Mouse (Mus musculus) CD8-positive naive resting alpha-beta T cell, adult 2 months (primary cell): ENCODE data around the gene Pip5k1a.
A peak's percentile ranks its signal among the peaks of the same experiment; 100 is the strongest.
"Not testable (repeated sequence)": the region's sequence is repeated elsewhere in the genome, so short reads cannot be mapped to it uniquely, and the experiment has no call there.

ENCODE experiments used
- DNase-seq, 2 experiments: peaks; one replicate each; pipeline ENCODE4 v3.0.0; 2022; ENCODE audit warnings: low read depth in 2 of 2, low spot score in 2 of 2

Gene Pip5k1a

DNA sequence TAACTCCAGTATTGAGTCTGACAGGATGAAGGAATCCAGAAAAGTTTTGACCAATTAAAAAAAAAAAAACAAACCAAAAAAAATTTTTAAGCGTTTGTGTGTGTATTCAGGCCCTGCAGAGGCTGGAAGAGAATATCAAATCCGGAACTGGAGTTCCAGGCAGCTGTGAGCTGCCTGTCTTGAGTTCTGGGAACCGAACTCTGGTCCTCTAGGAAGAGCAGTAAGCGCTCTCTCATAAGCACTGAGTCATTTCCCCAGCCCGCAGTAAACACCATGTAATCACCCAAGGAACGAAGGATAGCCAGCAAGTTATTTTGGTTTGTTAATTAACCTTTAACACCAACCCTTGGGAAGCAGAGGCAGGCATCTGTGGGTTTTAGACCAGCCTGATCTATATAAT, 63.5 kb downstream of the Pip5k1a start:
- no peak for DNase-seq

DNA sequence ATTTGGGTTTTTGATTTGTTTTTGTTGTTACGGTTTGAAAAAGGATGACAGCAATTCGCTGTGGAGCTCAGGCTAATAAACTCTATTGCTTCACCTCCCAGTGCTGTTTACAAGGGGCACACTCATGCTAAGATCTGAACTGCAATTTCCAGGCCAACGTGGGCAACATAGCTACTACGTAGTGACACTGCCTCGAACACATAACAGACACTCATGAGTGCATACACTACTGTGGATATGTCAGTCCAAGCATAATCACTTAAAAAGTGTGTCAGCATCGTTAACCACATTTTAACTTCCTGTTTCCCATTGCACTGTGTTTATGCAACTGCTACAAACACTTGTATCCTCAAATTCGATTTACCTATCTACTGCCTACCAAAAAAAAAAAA, 63.9 kb downstream of the Pip5k1a start:
- no peak for DNase-seq

DNA sequence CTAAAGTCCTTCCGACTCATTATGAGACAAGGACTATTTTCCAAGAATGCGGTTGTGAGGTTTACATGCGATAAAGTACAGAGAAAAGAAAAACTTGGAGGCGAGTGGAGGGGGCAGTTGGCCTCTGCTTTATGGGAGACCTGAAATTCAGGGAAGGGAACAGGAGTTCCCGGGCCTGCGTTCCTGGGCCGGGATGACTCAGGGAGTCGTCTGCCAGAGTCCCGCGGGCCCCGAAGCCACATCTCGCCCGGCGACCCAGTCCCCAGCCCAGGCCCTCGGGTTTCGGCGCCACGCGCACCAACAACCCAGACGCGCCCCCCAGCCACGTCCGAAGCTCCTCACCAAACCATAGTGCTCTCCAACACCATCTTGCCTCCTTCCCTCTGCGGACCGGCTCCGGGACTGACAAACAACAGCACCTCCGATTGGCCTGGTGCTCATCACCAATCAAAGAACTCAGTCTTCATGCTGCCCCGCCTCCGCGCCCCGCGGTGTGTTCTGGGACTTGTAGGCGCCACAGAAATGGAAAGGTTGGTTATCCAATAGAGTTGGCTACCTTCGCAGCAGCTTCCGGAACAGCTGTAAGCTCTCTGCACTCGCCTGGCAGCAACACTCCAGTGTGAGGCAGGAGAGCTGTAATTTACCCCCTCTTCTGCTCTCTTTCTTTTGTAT, 64.4 kb downstream of the Pip5k1a start, which contains the start of gene Psmd4:
Gene Psmd4, minus strand, starts transcription at position 449 of the 672 bp plus-strand sequence.
- peak; percentile 96 to 99 for DNase-seq

DNA sequence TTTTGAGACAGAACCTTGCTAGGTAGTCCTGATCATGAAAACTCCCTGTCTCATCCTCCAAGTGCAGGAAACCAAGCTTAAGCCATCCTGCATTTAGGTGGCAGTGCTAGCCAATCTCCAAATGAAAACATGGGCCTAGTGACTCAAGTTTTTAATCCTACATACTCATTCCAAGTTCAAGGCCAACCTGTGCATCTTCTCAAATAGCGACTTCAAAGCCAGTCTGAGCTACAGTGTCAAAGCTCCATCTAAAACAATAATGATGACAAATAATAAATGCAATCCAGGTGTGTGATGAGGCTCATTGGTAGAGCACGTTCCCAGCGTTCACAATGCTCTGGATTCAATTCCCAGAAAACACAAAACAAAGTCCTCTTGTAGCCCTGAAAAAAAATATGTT, 65.1 kb downstream of the Pip5k1a start:
- no peak for DNase-seq

DNA sequence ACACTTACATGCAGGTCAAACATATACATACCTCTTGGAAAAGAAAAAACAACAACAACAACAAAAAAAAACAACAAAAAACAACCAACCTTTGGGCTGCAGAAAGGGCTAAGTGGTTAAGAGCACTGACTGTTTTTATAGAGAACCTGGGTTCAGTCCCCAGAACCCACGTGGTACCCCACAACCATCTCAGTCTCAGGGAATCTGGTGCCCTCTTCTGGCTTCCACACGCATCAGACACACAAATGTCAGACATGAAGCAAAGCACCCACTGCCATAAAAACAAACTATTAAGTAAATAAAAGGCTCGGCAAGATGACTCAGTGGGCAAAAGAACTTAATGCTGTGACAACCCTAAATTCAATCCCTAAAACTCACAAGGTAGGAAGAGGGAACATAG, 76.8 kb downstream of the Pip5k1a start:
- peak in 1 of 2 experiments; percentile 17 for DNase-seq

DNA sequence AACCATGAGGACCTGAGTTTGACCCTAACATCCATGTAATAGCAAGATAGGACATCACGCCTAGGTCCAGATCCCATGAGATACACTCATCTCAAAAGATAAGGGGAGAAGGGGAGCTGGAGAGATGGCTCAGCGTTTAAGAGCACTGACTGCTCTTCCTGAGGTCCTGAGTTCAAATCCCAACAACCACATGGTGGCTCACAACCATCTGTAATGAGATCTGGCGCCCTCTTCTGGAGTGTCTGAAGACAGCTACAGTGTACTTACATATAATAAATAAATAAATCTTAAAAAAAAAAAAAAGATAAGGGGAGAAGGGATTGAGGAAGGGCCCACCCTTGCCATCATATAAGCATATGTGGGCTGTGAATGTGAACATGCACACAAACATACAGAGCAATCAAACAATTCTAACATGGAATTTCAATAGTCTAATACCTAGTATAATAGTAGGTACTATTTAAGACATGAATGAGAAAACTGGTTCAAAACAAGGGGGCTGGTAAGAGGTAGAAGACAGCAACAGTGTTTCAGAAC, 77.4 kb downstream of the Pip5k1a start:
- not testable (repeated sequence) for DNase-seq

DNA sequence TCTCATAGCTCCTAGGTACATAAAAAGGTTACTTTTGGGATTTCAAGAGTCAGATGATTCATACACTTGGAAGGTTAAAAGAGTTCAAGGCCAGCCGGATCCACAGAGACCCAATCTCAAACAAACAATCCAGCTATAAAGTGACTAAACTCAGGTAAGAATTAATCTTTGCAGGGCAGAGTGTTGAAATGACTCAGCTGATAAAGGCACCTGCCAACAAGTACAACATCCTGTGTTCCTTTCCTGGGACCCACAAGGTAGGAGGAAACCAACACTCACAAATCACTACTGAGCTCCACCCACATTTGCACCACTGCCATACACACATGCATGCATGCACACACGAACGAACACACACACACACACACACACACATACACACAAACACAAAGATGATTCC, 78.1 kb downstream of the Pip5k1a start:
- DNase-seq, result no peak

DNA sequence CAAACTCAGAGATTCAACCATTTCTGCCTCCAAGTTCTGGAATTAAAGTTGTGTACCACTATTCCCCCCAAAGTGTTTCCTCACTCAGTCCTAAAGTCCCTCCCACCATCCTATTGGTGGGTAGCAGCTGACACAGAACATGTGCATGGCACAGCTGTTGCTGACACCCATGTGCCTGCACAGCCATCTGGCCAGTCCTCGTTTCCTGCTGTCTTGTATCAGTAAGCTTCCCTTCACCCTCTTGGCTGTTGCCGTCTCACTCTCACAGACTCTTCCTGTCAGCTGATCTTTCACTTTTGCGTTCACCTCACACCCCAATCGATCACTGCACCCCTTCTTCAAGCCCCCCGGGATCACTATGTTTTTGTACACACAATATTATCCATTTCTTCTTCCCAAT, 79.0 kb downstream of the Pip5k1a start:
- DNase-seq, result peak in 1 of 2 experiments; percentile 10

DNA sequence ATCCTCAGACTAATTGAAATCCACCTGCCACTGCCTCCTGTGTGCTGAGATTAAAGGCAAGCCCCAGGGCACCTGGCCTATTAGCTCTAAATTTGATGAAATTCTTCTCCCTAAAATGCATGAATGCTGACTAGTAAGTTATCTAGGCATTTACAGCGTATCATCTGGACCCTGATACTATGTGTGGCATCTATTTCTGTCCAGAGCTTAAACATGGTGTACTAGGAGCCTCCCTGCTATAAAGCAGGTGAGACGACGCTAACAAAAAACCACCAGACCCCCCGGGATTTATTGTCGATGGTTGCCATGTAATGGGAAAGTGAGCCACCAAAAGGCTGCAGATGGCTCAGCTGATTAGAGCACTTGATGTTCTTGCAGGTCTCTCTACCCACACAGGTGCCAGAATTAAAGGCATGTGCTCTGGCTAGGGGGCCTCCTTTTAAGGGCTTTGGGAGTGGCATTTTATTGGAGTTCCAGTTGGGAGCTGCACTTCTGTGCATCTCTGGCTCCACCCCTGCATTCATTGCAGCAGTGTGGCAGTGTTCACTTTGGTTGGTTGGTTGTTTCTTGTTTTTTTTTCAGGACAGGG, 79.6 kb downstream of the Pip5k1a start:
- no peak for DNase-seq

DNA sequence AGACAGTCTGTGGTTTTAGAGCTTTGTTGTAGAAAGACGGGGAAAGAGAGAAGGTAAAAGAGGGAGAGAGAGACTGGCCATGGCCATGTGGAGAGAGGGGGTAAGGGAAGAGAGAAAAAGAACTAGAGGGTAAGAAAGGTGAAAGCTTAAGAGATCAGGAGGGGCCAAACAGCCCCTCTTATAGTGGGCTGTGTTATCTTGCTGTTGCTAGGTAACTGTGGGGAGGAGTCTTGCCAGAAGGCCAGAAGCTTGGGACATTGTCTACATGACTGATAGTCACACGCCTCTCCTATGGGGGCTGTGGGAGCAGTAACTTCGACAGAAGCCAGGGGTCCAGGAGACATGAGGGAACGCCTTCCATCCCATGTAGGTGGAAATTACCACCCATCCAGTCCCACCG, 81.5 kb downstream of the Pip5k1a start:
- DNase-seq, result no peak

DNA sequence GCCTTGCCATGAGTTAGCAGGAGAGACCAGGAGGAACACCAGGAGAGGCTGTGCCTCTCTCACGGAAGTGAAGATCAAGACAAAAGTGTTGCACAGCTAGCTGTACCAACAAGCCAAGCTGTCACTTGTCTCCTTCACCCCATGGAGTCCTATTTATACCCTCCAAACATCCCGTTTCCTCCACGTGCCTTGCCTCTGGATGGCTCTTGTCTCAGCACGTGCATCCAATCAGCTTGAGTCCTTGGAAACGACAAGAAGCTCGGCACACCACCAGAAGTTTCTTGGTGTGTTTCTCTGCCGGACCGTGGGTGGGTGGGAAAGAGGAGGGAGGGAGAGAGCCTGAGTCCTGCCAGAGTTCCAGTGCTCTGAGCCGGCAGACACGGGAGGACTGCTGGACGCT, 82.2 kb downstream of the Pip5k1a start:
- no peak for DNase-seq

DNA sequence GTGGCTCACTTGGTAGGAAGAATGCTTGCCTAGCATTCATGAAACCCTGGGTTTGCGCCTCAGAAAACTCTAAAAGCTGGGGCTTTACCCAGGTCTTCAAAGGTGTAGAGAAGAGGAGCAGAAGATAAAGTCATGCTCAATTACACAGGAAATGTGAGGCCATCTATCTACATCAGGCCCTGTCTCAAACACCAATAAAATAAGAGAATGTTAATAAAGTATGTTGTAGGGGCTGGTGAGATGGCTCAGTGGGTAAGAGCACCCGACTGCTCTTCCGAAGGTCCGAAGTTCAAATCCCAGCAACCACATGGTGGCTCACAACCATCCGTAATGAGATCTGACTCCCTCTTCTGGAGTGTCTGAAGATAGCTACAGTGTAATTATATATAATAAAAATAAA, 85.8 kb downstream of the Pip5k1a start:
- DNase-seq, result not testable (repeated sequence)

DNA sequence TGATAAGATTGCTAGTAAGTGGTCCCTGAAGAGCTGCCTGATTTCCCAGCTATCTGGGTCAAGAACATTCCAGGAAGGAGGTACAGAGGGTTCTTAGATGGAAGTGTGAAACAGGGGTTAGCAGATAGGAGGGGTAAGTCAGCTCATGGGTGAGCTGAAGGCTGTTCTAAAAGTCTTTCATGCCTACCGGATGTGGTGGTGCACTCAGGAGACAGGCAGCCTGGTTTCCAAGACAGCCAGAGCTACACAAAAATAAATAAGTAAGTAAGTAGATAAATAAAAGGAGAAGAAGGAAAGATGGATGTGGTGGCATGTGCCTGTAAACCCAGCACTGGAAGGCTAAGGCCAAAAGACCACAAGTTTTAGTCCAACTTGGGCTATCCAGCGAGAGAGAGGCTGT, 88.0 kb downstream of the Pip5k1a start:
- peak in 1 of 2 experiments; percentile 30 for DNase-seq

DNA sequence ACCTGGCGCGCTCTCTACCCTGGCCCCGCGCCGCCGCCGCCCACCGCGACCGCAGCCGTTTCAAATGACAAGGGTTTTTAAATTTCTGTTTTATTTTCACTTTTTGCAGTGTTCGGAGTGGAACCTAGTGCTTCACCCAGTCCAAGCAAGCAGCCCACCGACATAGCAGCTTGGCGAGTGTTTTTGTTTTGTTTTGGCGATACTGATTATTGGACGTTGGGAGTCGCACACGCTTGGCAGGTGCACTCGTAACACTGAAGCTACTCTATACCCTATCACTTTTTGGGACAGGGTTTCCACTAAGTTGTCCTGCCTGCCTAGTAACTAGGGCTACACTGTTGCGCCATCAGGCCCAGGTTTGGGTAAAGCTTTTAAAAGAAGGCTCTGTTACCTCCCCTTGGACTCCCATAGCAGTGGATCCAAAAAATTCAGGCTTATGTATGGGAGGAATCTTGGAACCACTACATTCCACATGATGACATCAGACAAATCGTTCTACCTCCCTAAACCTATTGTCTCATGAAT, 90.1 kb downstream of the Pip5k1a start:
- no peak for DNase-seq

DNA sequence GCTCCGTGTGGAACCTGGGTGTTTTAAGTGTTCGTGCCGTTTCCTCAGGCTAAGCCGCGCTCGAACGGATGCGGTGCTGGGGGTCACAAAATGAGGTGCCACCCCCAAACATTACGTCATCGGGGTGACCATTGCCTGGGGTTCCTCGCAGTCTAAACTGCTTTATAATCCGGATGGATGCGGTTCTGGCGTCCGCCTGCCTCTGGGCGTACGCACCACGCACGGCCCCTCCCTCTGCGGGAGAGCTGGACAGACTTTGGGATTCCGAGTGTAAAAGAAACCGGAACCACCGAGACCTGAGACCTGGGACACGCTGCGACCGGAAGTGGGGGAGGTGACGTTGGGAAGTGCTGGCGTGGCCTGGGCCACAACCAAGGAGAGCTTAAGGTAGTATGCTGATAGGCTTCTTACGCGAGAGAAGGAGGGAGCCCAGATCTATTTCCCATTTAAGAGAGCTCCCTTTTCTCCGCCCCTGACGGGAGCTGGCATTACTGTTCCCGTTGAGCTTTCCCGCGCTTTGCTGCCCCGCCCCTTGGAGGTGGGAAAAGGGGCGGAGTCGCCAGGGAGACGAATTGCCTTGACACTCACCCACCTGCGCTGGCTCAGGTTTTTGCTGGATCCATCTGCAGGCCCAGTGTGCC, 90.7 kb downstream of the Pip5k1a start:
- peak; percentile 91 to 94 for DNase-seq

DNA sequence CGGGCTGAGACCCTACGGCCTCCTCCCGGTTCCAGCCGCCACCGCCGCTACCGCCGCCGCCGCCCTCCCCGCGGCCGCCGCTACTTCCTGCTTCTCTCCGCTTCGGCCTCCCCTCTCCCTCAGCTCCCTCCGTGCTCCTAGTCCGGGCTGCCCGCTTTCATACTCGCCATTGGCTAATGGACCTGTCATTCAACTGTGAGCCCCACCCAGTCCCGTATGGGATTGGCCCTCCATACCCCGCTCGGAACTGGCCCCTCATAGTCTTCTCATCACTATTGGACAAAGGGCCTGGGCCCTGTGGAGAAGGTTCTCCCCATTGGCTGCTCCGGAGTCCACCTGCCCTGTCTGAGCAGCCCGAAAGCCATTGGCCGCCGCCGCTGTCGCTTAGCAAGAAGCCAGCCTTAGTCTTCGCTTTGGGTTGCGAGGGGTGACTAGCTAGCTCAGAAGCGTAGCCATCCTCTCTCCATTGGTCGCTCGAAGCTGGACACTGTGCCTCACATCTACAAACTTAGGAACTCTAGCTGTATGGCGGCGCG, 91.3 kb downstream of the Pip5k1a start, which contains the start of gene Zfp687:
Gene Zfp687, minus strand, starts transcription at position 112 of the 536 bp plus-strand sequence.
- DNase-seq, result peak; percentile 98 to 99

DNA sequence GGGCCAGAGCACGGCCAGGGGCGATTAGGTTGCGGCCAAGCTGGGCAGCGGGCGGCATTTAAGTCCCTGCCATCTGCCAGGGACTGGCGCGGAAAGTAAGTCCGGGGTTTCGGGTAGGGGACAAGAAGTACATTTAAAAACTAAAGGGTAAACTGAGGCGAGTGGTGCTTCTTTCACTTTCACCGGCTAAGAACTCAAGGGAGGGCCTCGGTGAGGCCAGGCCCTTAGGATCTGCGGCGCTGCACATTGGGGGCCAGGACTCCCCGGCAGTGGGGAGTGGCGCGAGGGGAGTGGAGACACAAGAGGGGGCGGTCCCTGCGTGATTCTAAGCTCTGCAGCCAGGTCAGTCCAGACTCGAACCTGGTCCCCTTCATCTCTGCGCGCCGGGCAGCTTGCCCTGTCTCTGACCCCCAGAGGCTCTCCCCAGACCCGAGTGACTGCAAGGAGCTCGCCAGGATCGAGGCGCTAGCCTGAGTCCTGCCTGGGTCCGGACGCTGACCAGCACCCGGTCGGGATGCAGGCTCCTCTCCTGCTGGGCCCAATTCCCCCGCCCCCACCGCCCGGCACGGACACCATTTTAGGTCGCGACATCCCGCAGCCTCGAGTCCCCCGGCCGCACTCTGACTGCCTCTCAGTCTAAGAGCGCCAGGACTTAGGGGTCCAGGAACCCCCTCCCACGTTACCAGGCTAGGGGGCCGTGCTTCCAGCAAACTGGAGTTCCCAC, 92.1 kb downstream of the Pip5k1a start:
- DNase-seq, result peak; percentile 28 to 32

DNA sequence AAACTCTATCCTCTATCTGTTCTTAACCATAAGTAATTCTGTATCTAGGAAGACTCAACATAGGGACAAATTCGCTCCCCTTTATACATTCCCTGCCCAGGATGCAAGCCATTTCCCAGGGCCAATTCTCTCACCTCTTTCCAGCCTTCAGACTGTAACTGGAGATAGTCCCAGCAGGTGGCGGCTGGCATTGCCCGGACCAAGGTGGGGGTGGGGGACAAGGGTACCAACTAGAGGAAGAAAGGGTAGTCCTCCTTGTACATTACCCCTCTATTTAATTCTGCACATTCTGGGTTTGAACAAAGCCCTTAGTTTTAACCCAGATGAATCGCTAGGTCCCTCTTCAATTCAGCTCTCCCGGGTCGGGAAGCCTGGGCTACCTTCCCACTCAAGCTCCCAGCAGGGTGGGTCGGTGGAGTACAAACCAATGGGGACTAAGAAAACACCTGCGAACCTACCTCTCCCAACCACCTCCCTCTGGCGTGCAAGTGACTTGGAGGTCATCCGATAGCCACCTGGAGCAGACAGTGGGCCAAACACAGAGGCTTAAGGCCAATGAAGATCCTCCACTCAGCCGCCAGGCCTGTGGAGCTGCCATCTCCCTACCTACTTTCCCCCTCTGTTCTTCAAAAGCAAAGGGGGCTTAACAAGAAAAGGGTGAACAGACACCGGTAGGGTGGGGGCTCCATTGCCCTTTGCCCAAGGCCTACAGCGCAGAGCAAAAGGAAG, 92.9 kb downstream of the Pip5k1a start:
- DNase-seq, result no peak

DNA sequence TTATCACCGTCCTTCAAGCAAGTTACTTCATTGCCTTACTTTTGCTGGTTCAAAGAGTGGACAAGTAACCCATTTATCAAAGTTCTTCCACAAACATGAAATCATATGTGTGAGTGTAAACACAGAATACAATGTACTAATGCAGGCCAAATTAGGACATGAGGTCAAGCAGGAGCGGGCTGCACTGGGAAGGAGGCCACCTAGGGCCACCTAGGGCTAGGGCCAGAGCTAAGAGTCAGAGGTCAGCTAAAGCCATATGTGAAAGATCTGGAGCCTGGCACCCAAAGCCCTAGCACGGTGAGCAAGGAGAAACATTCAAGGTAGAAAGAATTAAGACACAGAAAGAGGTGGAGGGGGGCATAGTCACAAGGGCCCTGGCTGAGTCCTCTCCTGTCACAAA, 93.7 kb downstream of the Pip5k1a start:
- no peak for DNase-seq

DNA sequence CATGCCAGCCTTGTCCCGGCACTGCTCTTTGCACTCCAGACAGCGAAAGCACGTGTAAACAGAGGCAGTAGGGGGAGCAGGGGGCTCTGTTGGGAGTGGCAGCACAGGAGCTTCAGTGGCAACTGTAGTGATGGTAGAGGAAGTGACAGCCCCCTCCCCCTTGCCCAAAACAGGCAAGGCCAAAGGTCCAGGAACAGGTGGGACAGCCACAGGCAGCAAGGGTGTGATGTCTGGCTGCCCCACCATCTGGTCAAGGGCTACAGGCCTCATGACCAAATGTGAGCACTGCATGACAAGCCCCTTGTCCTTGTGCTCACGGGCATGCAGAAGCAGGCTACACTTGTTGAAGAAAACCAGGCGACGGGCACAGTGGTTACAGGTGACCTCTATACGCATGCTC, 96.3 kb downstream of the Pip5k1a start:
- DNase-seq, result no peak
